Mouse (Mus musculus): ENCODE data around the gene Tppp2. TPM values are rescaled to one million over a fixed set of nuclear protein-coding genes. Genes with fewer than 3 reads are reported as not detected.
"Not testable (repeated sequence)": the region's sequence is repeated elsewhere in the genome, so short reads cannot be mapped to it uniquely, and the experiment has no call there.

The Tppp2 gene
- polyA plus RNA-seq, 1 experiment from 2014 or later = not detected

GRCm38 (mm10) chr14:51916539-51916938, 1.7 kb upstream of the Tppp2 start:
- Histone ChIP-seq H3K27me3 (ENCODE audit: control insufficient read depth, insufficient read depth, low read depth, low read length) (no peaks in the 10 kb centered on the region), H3K9me3 (replicated peaks; ENCODE audit: control insufficient read depth, low read length, poor library complexity, severe bottlenecking) (no peaks in the 10 kb centered on the region), H3K9ac (ENCODE audit: low read depth, low read length) (no peak overlapping the region), H3K36me3 (ENCODE audit: control insufficient read depth, insufficient read depth, low read length) (no peaks in the 10 kb centered on the region), H3K27ac (ENCODE audit: low read length) (no peak overlapping the region), H3K4me3 (ENCODE audit: low read depth, low read length) (no peak overlapping the region), H3K4me1 (ENCODE audit: control insufficient read depth, insufficient read depth, low read length) (peaks cover 7% of the 10 kb centered on the region; the same call in 1 of the 2 replicates), H3K4me2 (ENCODE audit: low read length) (no peak overlapping the region)
- ATAC-seq = no peak
- WGBS = 87% methylated on average over 4 of the region's 4 CpGs

- H3K27me3 ChIP-seq (ENCODE audit: control insufficient read depth, insufficient read depth, low read depth, low read length) = no peaks in the 10 kb centered on the region
- H3K9me3 ChIP-seq (replicated peaks; ENCODE audit: control insufficient read depth, low read length, poor library complexity, severe bottlenecking) = no peaks in the 10 kb centered on the region
- H3K4me3 ChIP-seq (ENCODE audit: low read depth, low read length) = no peak overlapping the region
- no peak overlapping the region for H3K27ac ChIP-seq (ENCODE audit: low read length)
- H3K4me1 ChIP-seq (ENCODE audit: control insufficient read depth, insufficient read depth, low read length) = peaks cover 1% of the 10 kb centered on the region; the same call in 1 of the 2 replicates
- H3K36me3 ChIP-seq (ENCODE audit: control insufficient read depth, insufficient read depth, low read length) = no peaks in the 10 kb centered on the region
- no peak overlapping the region for H3K4me2 ChIP-seq (ENCODE audit: low read length)
- WGBS = 87% methylated on average over 4 of the region's 4 CpGs
- no peak overlapping the region for H3K9ac ChIP-seq (ENCODE audit: low read depth, low read length)
- ATAC-seq = no peak
Observed at GRCm38 (mm10) chr14:51918966-51919365, 741 bp downstream of the Tppp2 start.

- no peaks in the 10 kb centered on the region for H3K9me3 ChIP-seq (replicated peaks; ENCODE audit: control insufficient read depth, low read length, poor library complexity, severe bottlenecking)
- no peak overlapping the region for H3K9ac ChIP-seq (ENCODE audit: low read depth, low read length)
- no peaks in the 10 kb centered on the region for H3K27me3 ChIP-seq (ENCODE audit: control insufficient read depth, insufficient read depth, low read depth, low read length)
- 81% methylated on average over 16 of the region's 16 CpGs for WGBS
- H3K4me1 ChIP-seq (ENCODE audit: control insufficient read depth, insufficient read depth, low read length) = no peaks in the 10 kb centered on the region
- no peaks in the 10 kb centered on the region for H3K36me3 ChIP-seq (ENCODE audit: control insufficient read depth, insufficient read depth, low read length)
- ATAC-seq = peak; percentile 80
- H3K4me2 ChIP-seq (ENCODE audit: low read length) = no peak overlapping the region
- 0 out of 2 replicates have a peak overlapping the region, but pooled peaks have one; percentile 54 for H3K27ac ChIP-seq (ENCODE audit: low read length)
- no peak overlapping the region for H3K4me3 ChIP-seq (ENCODE audit: low read depth, low read length)
Observed at GRCm38 (mm10) chr14:51921759-51922570, 3.7 kb downstream of the Tppp2 start.

GRCm38 (mm10) chr14:51922571-51922865, 4.3 kb downstream of the Tppp2 start, which contains the start of gene Rnase13:
Rnase13 (minus strand) TSS chr14:51922773.
- no peak within 1 kb of the TSS for H3K4me2 ChIP-seq (ENCODE audit: low read length)
- H3K9ac ChIP-seq (ENCODE audit: low read depth, low read length) = no peak within 1 kb of the TSS
- no peaks in the 10 kb centered on the region for H3K9me3 ChIP-seq (replicated peaks; ENCODE audit: control insufficient read depth, low read length, poor library complexity, severe bottlenecking)
- H3K4me1 ChIP-seq (ENCODE audit: control insufficient read depth, insufficient read depth, low read length) = no peaks in the 10 kb centered on the region
- H3K36me3 ChIP-seq (ENCODE audit: control insufficient read depth, insufficient read depth, low read length) = no peaks in the 10 kb centered on the region
- H3K27me3 ChIP-seq (ENCODE audit: control insufficient read depth, insufficient read depth, low read depth, low read length) = no peaks in the 10 kb centered on the region
- no peak for ATAC-seq
- H3K27ac ChIP-seq (ENCODE audit: low read length) = 0 out of 2 replicates have a peak within 1 kb of the TSS, but pooled peaks have one; percentile 54
- 93% methylated on average over 7 of the region's 7 CpGs for WGBS
- H3K4me3 ChIP-seq (ENCODE audit: low read depth, low read length) = no peak within 1 kb of the TSS

GRCm38 (mm10) chr14:51922910-51923309, 4.7 kb downstream of the Tppp2 start:
- Histone ChIP-seq H3K9ac (ENCODE audit: low read depth, low read length) (no peak overlapping the region), H3K9me3 (replicated peaks; ENCODE audit: control insufficient read depth, low read length, poor library complexity, severe bottlenecking) (no peaks in the 10 kb centered on the region), H3K4me1 (ENCODE audit: control insufficient read depth, insufficient read depth, low read length) (no peaks in the 10 kb centered on the region), H3K27me3 (ENCODE audit: control insufficient read depth, insufficient read depth, low read depth, low read length) (no peaks in the 10 kb centered on the region), H3K4me2 (ENCODE audit: low read length) (no peak overlapping the region), H3K4me3 (ENCODE audit: low read depth, low read length) (no peak overlapping the region), H3K36me3 (ENCODE audit: control insufficient read depth, insufficient read depth, low read length) (no peaks in the 10 kb centered on the region), H3K27ac (ENCODE audit: low read length) (no peak overlapping the region)
- WGBS = 86% methylated on average over 2 of the region's 2 CpGs
- no peak for ATAC-seq

- Histone ChIP-seq H3K27ac (ENCODE audit: low read length) (no peak overlapping the region), H3K9ac (ENCODE audit: low read depth, low read length) (no peak overlapping the region), H3K9me3 (replicated peaks; ENCODE audit: control insufficient read depth, low read length, poor library complexity, severe bottlenecking) (no peaks in the 10 kb centered on the region), H3K4me2 (ENCODE audit: low read length) (no peak overlapping the region), H3K4me3 (ENCODE audit: low read depth, low read length) (no peak overlapping the region), H3K4me1 (ENCODE audit: control insufficient read depth, insufficient read depth, low read length) (no peaks in the 10 kb centered on the region), H3K27me3 (ENCODE audit: control insufficient read depth, insufficient read depth, low read depth, low read length) (no peaks in the 10 kb centered on the region), H3K36me3 (ENCODE audit: control insufficient read depth, insufficient read depth, low read length) (no peaks in the 10 kb centered on the region)
- ATAC-seq = no peak
- WGBS = 80% methylated on average over 4 of the region's 4 CpGs
Observed at GRCm38 (mm10) chr14:51923492-51923891, 5.3 kb downstream of the Tppp2 start.

- 94% methylated on average over 11 of the region's 11 CpGs for WGBS
- H3K4me3 ChIP-seq (ENCODE audit: low read depth, low read length); H3K4me1 ChIP-seq (ENCODE audit: control insufficient read depth, insufficient read depth, low read length); H3K36me3 ChIP-seq (ENCODE audit: control insufficient read depth, insufficient read depth, low read length); H3K27me3 ChIP-seq (ENCODE audit: control insufficient read depth, insufficient read depth, low read depth, low read length); H3K4me2 ChIP-seq (ENCODE audit: low read length); H3K9me3 ChIP-seq (replicated peaks; ENCODE audit: control insufficient read depth, low read length, poor library complexity, severe bottlenecking); ATAC-seq; H3K9ac ChIP-seq (ENCODE audit: low read depth, low read length); H3K27ac ChIP-seq (ENCODE audit: low read length): not testable (repeated sequence)
Observed at GRCm38 (mm10) chr14:51926930-51927329, 8.7 kb downstream of the Tppp2 start.

- ATAC-seq = no peak
- Histone ChIP-seq H3K9me3 (replicated peaks; ENCODE audit: control insufficient read depth, low read length, poor library complexity, severe bottlenecking) (no peaks in the 10 kb centered on the region), H3K36me3 (ENCODE audit: control insufficient read depth, insufficient read depth, low read length) (no peaks in the 10 kb centered on the region), H3K27ac (ENCODE audit: low read length) (no peak overlapping the region), H3K4me1 (ENCODE audit: control insufficient read depth, insufficient read depth, low read length) (no peaks in the 10 kb centered on the region), H3K27me3 (ENCODE audit: control insufficient read depth, insufficient read depth, low read depth, low read length) (no peaks in the 10 kb centered on the region), H3K4me2 (ENCODE audit: low read length) (no peak overlapping the region), H3K9ac (ENCODE audit: low read depth, low read length) (no peak overlapping the region), H3K4me3 (ENCODE audit: low read depth, low read length) (no peak overlapping the region)
- 75% methylated on average over 8 of the region's 8 CpGs for WGBS
Observed at GRCm38 (mm10) chr14:51929309-51929943, 11.2 kb downstream of the Tppp2 start.

- Histone ChIP-seq H3K4me2 (ENCODE audit: low read length) (no peak overlapping the region), H3K4me1 (ENCODE audit: control insufficient read depth, insufficient read depth, low read length) (no peaks in the 10 kb centered on the region), H3K36me3 (ENCODE audit: control insufficient read depth, insufficient read depth, low read length) (no peaks in the 10 kb centered on the region), H3K9ac (ENCODE audit: low read depth, low read length) (no peak overlapping the region), H3K27me3 (ENCODE audit: control insufficient read depth, insufficient read depth, low read depth, low read length) (no peaks in the 10 kb centered on the region), H3K27ac (ENCODE audit: low read length) (no peak overlapping the region), H3K4me3 (ENCODE audit: low read depth, low read length) (no peak overlapping the region), H3K9me3 (replicated peaks; ENCODE audit: control insufficient read depth, low read length, poor library complexity, severe bottlenecking) (no peaks in the 10 kb centered on the region)
- no peak for ATAC-seq
- 68% methylated on average over 9 of the region's 9 CpGs for WGBS
Observed at GRCm38 (mm10) chr14:51929968-51930367, 11.7 kb downstream of the Tppp2 start.

Data from midbrain, embryonic 16.5 days (tissue).